Mouse (Mus musculus) testis, adult 2 months (tissue): ENCODE measurements around the gene Pde11a.

Experiments
- CTCF ChIP-seq: fragments of 200-500 bp; IDR thresholded peaks from 2 replicates; pipeline ENCODE4 v1.5.1; 2012; ENCODE audit warnings: low read depth, mild to moderate bottlenecking, inconsistent platforms, low read length, moderate library complexity; ENCODE audit not compliant: control insufficient read depth, insufficient read depth, insufficient replicate concordance
- POLR2A ChIP-seq: fragments of 200-500 bp; IDR thresholded peaks from 2 replicates; pipeline ENCODE4 v1.6.1; 2012; ENCODE audit warnings: low read depth, mild to moderate bottlenecking, inconsistent platforms, low read length, moderate library complexity; ENCODE audit not compliant: control insufficient read depth

GRCm38 (mm10) chr2:76119848-76120247 is 218.7 kb downstream of the Pde11a start:
- TF ChIP-seq POLR2A (no peak), CTCF (no peak)
